Mouse (Mus musculus) left cerebral cortex, adult 9 months (tissue): ENCODE measurements around the gene Kif22.

Source experiments
- DNase-seq, 2 experiments: peaks; one replicate each; pipeline ENCODE4 v3.0.0; 2022; ENCODE audit warnings: low spot score in 2 of 2

The Kif22 gene

GRCm38 (mm10) chr7:127016971-127017949, 25.0 kb downstream of the Kif22 start, which contains the start of gene Pagr1a:
Gene Pagr1a (minus strand): TSS chr7:127017352.
- DNase-seq: peak; percentile 93 to 98

DNA sequence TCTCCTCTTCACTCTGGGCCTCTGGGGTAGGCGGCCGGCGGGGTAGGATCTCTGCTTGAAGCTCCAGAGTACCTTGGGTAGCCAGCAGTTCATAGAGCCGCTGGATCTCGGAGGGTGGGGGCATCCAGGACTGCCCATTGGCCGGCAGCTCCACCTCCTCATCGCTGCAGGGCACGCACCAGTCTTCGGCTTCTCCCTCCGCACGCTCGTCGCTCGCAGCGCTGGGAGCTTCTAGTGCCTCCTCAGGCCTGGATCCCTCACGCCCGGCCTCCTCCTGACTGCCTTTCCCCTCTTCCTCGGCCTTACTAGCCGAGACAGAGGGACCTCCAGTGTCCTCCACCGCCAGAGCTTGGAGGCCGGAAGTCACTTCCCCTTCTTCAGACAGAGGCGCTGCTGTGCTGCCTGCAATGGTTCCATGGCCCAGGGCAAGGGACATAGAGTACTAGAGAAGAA, 25.8 kb downstream of the Kif22 start:
- DNase-seq: peak in 1 of 2 experiments; percentile 66

- no peak for DNase-seq
Measured at GRCm38 (mm10) chr7:127016481-127016485, 26.0 kb downstream of the Kif22 start, which contains the start of gene Pagr1b. Gene Pagr1b (minus strand): TSS chr7:127016484.

DNA sequence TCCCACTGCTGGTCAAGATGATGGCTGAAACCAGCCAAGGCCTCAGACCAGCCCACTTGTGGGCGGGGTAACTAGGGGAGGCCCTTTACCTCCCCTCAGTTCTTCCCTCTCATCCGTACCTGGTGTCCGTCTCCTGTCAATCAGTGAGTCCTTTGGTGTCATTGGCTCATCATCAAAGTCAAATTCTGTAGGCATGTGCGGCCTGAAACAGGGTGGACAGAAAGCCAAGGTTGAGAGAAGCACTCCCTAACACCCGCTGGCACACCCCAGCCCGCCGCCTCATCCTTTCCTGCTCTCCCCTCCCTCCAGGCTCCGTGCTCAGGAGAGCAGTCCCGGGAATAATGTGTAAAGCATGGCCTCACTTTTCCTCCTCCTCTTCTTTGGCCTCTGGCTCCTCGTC, 26.2 kb downstream of the Kif22 start:
- DNase-seq: no peak

DNA sequence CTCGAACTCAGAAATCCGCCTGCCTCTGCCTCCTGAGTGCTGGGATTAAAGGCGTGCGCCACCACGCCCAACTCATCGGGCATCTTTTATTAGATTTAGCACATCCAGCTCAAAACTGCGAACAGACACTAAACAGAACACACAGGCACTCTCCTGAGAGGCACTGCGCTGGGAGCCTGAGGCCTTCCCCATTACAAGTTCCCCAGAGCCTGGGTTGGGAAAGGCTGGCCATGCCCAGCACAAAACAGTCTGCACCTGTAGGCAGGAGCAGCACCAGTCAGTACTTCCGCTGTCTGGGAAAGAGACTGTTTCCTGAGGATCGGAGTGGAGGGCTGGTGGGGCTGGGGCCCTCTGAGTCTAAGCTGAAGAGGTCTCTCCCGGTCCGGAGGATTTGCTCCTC, 27.3 kb downstream of the Kif22 start:
- DNase-seq: no peak

DNA sequence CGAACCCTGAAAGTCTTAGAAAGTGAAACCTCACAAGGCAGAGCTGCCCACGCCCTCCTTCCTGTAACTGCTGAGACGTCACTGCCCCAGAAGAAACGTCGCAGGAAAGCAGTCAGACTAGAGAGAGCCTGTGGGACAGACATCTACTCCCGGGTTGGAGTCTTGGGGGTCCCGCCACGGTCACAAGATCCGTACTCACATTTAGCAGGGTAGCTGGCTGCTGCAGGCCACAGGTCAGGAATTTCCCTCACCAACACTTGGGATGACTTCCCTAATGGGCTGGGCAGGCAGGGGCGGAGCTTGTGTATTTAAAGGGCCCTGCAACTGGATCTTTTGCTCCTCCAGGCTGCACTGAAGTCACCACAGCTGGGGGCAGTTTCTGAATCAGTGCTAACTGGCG, 28.0 kb downstream of the Kif22 start, which contains the start of gene Mvp:
Gene Mvp, minus strand, starts transcription at position 302 of the 400 bp plus-strand sequence.
- DNase-seq: no peak

- DNase-seq: no peak
Measured at GRCm38 (mm10) chr7:127013385-127013784, 28.9 kb downstream of the Kif22 start.

GRCm38 (mm10) chr7:127012845-127013244, 29.4 kb downstream of the Kif22 start:
- no peak for DNase-seq

GRCm38 (mm10) chr7:127012374-127012773, 29.9 kb downstream of the Kif22 start:
- no peak for DNase-seq

- DNase-seq: no peak
Measured at GRCm38 (mm10) chr7:127011717-127012116, 30.6 kb downstream of the Kif22 start.

- no peak for DNase-seq
Measured at GRCm38 (mm10) chr7:127011051-127011450, 31.2 kb downstream of the Kif22 start.

- DNase-seq: no peak
Measured at GRCm38 (mm10) chr7:127009307-127010085, 32.8 kb downstream of the Kif22 start.

GRCm38 (mm10) chr7:127008239-127009019, 33.8 kb downstream of the Kif22 start:
- peak in 1 of 2 experiments; percentile 89 for DNase-seq

DNA sequence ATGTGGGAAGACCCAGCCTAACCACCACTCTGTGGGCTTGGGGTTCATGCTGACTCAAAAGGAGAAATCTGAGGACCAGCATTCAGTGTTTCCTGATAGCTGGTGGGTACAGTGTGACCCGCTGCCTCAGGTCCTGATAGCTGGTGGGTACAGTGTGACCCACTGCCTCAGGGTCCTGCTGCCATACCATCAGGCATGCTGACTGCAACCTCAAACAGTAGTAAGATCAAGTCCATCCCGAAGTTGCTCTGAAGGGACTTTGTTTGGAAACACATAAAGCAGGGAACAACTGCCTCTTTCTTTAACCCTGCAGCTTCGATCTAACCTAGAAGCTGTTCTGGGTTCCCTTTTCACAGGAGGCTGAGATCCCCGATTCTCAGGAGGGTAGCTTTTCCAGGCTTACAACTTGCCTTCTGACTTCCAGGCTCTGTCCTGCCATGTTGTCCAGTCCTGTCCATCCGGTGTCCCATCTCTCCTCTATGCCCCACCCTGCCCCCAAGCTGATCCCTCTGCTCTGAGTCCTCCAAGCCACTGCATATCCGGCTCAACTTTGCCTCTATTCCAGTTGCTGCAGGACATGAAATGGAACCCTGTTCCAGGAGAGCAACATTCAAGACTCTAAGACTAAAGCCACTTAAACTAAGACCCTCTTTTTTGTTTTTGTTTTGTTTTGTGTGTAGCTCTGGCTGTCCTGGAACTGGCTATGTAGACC, 34.8 kb downstream of the Kif22 start:
- DNase-seq: no peak

GRCm38 (mm10) chr7:127004122-127004875, 38.0 kb downstream of the Kif22 start:
- no peak for DNase-seq

DNA sequence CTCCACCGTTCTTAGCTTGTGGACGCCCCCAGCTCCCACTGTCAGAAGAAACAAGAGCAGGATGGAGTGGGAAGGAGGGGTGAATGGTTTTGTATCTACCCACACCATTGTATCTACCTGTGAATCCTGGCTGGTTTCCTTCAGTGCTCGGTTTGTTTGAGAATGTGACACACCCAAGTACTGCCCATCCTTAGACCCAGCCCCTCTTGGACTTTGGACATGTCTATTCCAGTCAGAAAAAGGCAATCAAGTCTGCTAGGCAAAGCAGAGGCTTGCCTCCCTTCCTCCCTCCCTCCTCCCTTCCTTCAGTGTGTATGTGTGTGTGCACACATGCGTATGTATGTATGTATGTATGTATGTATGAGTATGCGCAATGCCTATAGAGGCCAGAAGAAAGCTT, 38.7 kb downstream of the Kif22 start:
- DNase-seq: no peak

DNA sequence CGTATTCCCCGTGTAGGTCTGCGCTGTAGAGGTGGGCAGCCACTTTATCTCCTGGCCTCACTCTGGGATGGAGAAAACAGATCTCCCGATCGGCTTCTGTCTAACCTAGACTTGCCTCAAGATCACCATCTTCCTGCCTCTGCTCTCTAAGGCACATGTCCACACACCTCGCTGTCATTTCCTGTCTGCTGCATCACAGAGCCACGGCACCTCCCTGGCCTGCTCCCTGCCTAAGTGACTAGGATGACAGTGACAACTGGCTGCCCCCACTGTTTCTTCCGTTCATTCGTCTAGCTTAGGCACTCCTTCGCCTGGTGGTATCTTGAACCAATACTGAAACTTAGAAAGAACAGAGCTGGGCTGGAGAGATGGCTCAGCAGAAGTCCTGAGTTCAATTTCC, 42.7 kb downstream of the Kif22 start:
- DNase-seq: no peak

- no peak for DNase-seq
Measured at GRCm38 (mm10) chr7:126996449-126996848, 45.8 kb downstream of the Kif22 start.

- no peak for DNase-seq
Measured at GRCm38 (mm10) chr7:126988816-126989215, 53.5 kb downstream of the Kif22 start.

DNA sequence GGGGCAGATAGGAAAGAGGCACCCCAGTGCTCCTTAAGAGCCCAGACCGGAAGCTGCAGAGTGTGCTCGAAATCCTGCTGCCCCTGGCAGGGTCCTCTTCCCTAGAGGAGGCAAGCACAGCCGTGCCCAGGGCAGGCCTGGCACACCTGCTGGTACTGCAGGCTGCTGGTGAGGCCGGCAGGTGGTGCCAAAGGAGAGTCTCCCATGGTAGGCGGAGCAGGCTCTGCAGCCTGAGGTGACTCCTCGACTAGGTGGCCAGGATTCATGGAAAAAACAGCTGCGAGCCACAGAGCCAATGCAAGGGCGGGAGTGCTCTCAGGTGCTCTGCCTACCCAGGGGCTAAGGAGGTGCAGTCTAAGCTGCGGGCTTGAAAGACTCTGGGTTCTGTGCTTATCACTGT, 56.0 kb downstream of the Kif22 start:
- DNase-seq: peak in 1 of 2 experiments; percentile 54
